Mouse (Mus musculus) neural tube, embryonic 11.5 days (tissue): ENCODE results near the gene Arhgap31. TPM values are rescaled to one million over a fixed set of nuclear protein-coding genes. Genes with fewer than 3 reads are reported as not detected.
"Not testable (repeated sequence)": the region's sequence is repeated elsewhere in the genome, so short reads cannot be mapped to it uniquely, and the experiment has no call there.

Experiments used
- ATAC-seq: fragments of 200-750 bp; cut with Nextera tagmentation; 2 replicates; pipeline ENCODE4 v1.8.0; 2017; ENCODE audit warnings: moderate number of reproducible peaks, mild to moderate bottlenecking, moderate TSS enrichment, moderate library complexity; ENCODE audit not compliant: insufficient read depth, low FRiP score, low TSS enrichment
- DNase-seq: peaks from one replicate; pipeline ENCODE4 v3.0.0-alpha.2; 2015; ENCODE audit warnings: low spot score
- H3K27ac ChIP-seq: fragments of 300-500 bp; sonication (generic); 2 replicates; pipeline ENCODE4 v1.5.1; 2014; ENCODE audit warnings: low read depth, mild to moderate bottlenecking, low read length
- H3K27me3 ChIP-seq: fragments of 300-500 bp; sonication (generic); 2 replicates; pipeline ENCODE4 v1.6.1; 2014; ENCODE audit warnings: mild to moderate bottlenecking, low read length, mixed read lengths; ENCODE audit not compliant: control insufficient read depth, insufficient read depth
- H3K36me3 ChIP-seq: fragments of 300-500 bp; sonication (generic); 2 replicates; pipeline ENCODE4 v1.6.1; 2014; ENCODE audit warnings: mild to moderate bottlenecking, low read length, moderate library complexity, mixed read lengths; ENCODE audit not compliant: control insufficient read depth, insufficient read depth
- H3K4me1 ChIP-seq: fragments of 300-500 bp; sonication (generic); 2 replicates; pipeline ENCODE4 v1.6.1; 2014; ENCODE audit warnings: low read length, mixed read lengths; ENCODE audit not compliant: control insufficient read depth, insufficient read depth
- H3K4me2 ChIP-seq: fragments of 300-500 bp; sonication (generic); 2 replicates; pipeline ENCODE4 v1.6.1; 2014; ENCODE audit warnings: low read depth, mild to moderate bottlenecking, moderate library complexity
- H3K4me3 ChIP-seq: fragments of 300-500 bp; sonication (generic); 2 replicates; pipeline ENCODE4 v1.5.1; 2014; ENCODE audit warnings: low read depth, low read length
- H3K9ac ChIP-seq: fragments of 300-500 bp; sonication (generic); 2 replicates; pipeline ENCODE4 v1.6.1; 2014; ENCODE audit warnings: mild to moderate bottlenecking, low read length
- H3K9me3 ChIP-seq: fragments of 300-500 bp; sonication (generic); 2 replicates; pipeline ENCODE4 v1.6.1; 2016; ENCODE audit warnings: low read length; ENCODE audit not compliant: control insufficient read depth
- WGBS: fragments of 180-500 bp; shearing (Covaris S2); extraction: QIAGEN DNeasy Blood & Tissue Kit; methylation state at CpG from one replicate; pipeline ENCODE4 v1.1.7; 2014; 5-methylcytosine and 5-hydroxymethylcytosine counted together
- polyA plus RNA-seq: library from polyadenylated mRNA; unstranded; fragments of >200 nt; fragmentation: Nextera tagmentation; extraction: Ambion mirVana; gene quantifications from 2 replicates; pipeline ENCODE4 v1.2.1, GENCODE M21; 2014

Gene Arhgap31
- polyA plus RNA-seq, 1 experiment from 2014 or later, result 7.7 TPM

GRCm38 (mm10) chr16:38730921-38731320, 17.8 kb upstream of the Arhgap31 start:
- 59% methylated on average over 8 of the region's 8 CpGs for WGBS
- Histone ChIP-seq H3K9me3 (no peaks in the 10 kb centered on the region), H3K27me3 (no peaks in the 10 kb centered on the region), H3K27ac (no peak overlapping the region), H3K4me3 (no peak overlapping the region), H3K9ac (no peak overlapping the region), H3K36me3 (no peaks in the 10 kb centered on the region), H3K4me1 (no peaks in the 10 kb centered on the region), H3K4me2 (no peak overlapping the region)
- ATAC-seq (no peak), DNase-seq (no peak)

GRCm38 (mm10) chr16:38729610-38730288, 16.7 kb upstream of the Arhgap31 start:
- Histone ChIP-seq H3K9me3 (no peaks in the 10 kb centered on the region), H3K9ac (no peak overlapping the region), H3K4me3 (no peak overlapping the region), H3K36me3 (no peaks in the 10 kb centered on the region), H3K4me1 (no peaks in the 10 kb centered on the region), H3K27me3 (no peaks in the 10 kb centered on the region), H3K27ac (no peak overlapping the region), H3K4me2 (no peak overlapping the region)
- no peak for DNase-seq
- ATAC-seq, result no peak
- WGBS, result 55% methylated on average over 15 of the region's 15 CpGs

- H3K4me2 ChIP-seq, result no peak overlapping the region; the same call in 1 of the 2 replicates
Measured at GRCm38 (mm10) chr16:38729139-38729538, 16.1 kb upstream of the Arhgap31 start.

GRCm38 (mm10) chr16:38728576-38729132, 15.6 kb upstream of the Arhgap31 start:
- no peaks in the 10 kb centered on the region for H3K27me3 ChIP-seq
- H3K4me2 ChIP-seq, result no peak overlapping the region
- no peak overlapping the region for H3K4me3 ChIP-seq
- no peak for ATAC-seq
- no peak for DNase-seq
- no peaks in the 10 kb centered on the region for H3K4me1 ChIP-seq
- 92% methylated on average over 15 of the region's 15 CpGs for WGBS
- H3K27ac ChIP-seq, result no peak overlapping the region
- H3K36me3 ChIP-seq, result no peaks in the 10 kb centered on the region
- H3K9ac ChIP-seq, result no peak overlapping the region
- H3K9me3 ChIP-seq, result no peaks in the 10 kb centered on the region

More at GRCm38 (mm10) chr16:38729139-38729538, 16.1 kb upstream of the Arhgap31 start:
- H3K27me3 ChIP-seq, result no peaks in the 10 kb centered on the region
- WGBS, result 87% methylated on average over 6 of the region's 6 CpGs
- ATAC-seq (no peak), DNase-seq (no peak)
- H3K9ac ChIP-seq, result no peak overlapping the region
- H3K4me1 ChIP-seq, result no peaks in the 10 kb centered on the region
- no peaks in the 10 kb centered on the region for H3K9me3 ChIP-seq
- H3K36me3 ChIP-seq, result no peaks in the 10 kb centered on the region
- H3K4me3 ChIP-seq, result no peak overlapping the region
- no peak overlapping the region for H3K27ac ChIP-seq

- ATAC-seq (no peak), DNase-seq (no peak)
- H3K36me3 ChIP-seq, result no peaks in the 10 kb centered on the region
- no peak overlapping the region for H3K4me2 ChIP-seq
- no peak overlapping the region for H3K9ac ChIP-seq
- H3K4me1 ChIP-seq, result no peaks in the 10 kb centered on the region
- no peaks in the 10 kb centered on the region for H3K9me3 ChIP-seq
- no peak overlapping the region for H3K27ac ChIP-seq
- no peaks in the 10 kb centered on the region for H3K27me3 ChIP-seq
- no peak overlapping the region for H3K4me3 ChIP-seq
- WGBS, result 78% methylated on average over 13 of the region's 13 CpGs
Measured at GRCm38 (mm10) chr16:38724974-38725373, 11.9 kb upstream of the Arhgap31 start.

- Histone ChIP-seq H3K9ac (no peak overlapping the region), H3K36me3 (no peaks in the 10 kb centered on the region), H3K9me3 (no peaks in the 10 kb centered on the region), H3K4me1 (no peaks in the 10 kb centered on the region), H3K4me3 (no peak overlapping the region), H3K27me3 (no peaks in the 10 kb centered on the region), H3K4me2 (no peak overlapping the region), H3K27ac (no peak overlapping the region)
- DNase-seq, result no peak
- no peak for ATAC-seq
- 80% methylated on average over 8 of the region's 8 CpGs for WGBS
Measured at GRCm38 (mm10) chr16:38724256-38724655, 11.2 kb upstream of the Arhgap31 start.

GRCm38 (mm10) chr16:38721377-38721776, 8.3 kb upstream of the Arhgap31 start:
- Histone ChIP-seq H3K4me2 (no peak overlapping the region), H3K27me3 (no peaks in the 10 kb centered on the region), H3K4me3 (no peak overlapping the region), H3K27ac (no peak overlapping the region), H3K9ac (no peak overlapping the region), H3K36me3 (no peaks in the 10 kb centered on the region), H3K4me1 (no peaks in the 10 kb centered on the region), H3K9me3 (no peaks in the 10 kb centered on the region)
- DNase-seq (no peak), ATAC-seq (no peak)
- WGBS, result 95% methylated on average over 8 of the region's 9 CpGs

- ATAC-seq, H3K9ac ChIP-seq, H3K4me1 ChIP-seq, H3K4me3 ChIP-seq, H3K27ac ChIP-seq, H3K27me3 ChIP-seq, H3K9me3 ChIP-seq, DNase-seq, H3K36me3 ChIP-seq: not testable (repeated sequence)
- WGBS, result 68% methylated on average over 11 of the region's 12 CpGs
- peak overlapping the region; percentile 8; the same call in 1 of the 2 replicates for H3K4me2 ChIP-seq
Measured at GRCm38 (mm10) chr16:38714259-38714526, 1.1 kb upstream of the Arhgap31 start.
